Mouse (Mus musculus) adrenal gland, postnatal 36 days (tissue): ENCODE measurements around the gene Selenom. TPM values are rescaled to one million over a fixed set of nuclear protein-coding genes. Genes with fewer than 3 reads are reported as not detected.

ENCODE experiments used
- DNase-seq, 2 experiments: peaks; one replicate each; pipeline ENCODE4 v3.0.0; 2021; ENCODE audit warnings: mixed read lengths in 1 of 2
- long read RNA-seq, 2 experiments: library from polyadenylated mRNA; stranded (forward); transcript quantifications; one replicate each; pipeline ENCODE4 v2.0.0; 2021; ENCODE audit warnings: borderline sequencing depth in 2 of 2
- total RNA-seq, 2 experiments: library from RNA; stranded (reverse); gene quantifications; 2 replicates each; pipeline ENCODE4 v1.2.3; 2021

Gene Selenom
- total RNA-seq = 10 to 100 TPM; 32.7 to 34.8 TPM
- long read RNA-seq, experiment 1, transcript Selenom-201 (5 exons, 707 nt) = major isoform, 31 of 34 reads
- long read RNA-seq, experiment 1, partial matches to known transcripts = 0 of 34 reads
- long read RNA-seq, experiment 1, other reads (novel, unspliced or antisense) = 2 of 34 reads
- long read RNA-seq, experiment 2, transcript Selenom-201 (5 exons, 707 nt) = major isoform, 21 of 24 reads
- long read RNA-seq, experiment 2, partial matches to known transcripts = 0 of 24 reads
- long read RNA-seq, experiment 2, other reads (novel, unspliced or antisense) = 1 of 24 reads

GRCm38 (mm10) chr11:3514529-3515054, at the start of gene Selenom:
Selenom (plus strand) TSS chr11:3514684.
- DNase-seq = peak; percentile 87 to 91

GRCm38 (mm10) chr11:3471448-3471850, 43.0 kb upstream of the Selenom start:
- DNase-seq = no peak

GRCm38 (mm10) chr11:3472484-3472883, 42.0 kb upstream of the Selenom start:
- peak; percentile 89 to 92 for DNase-seq

GRCm38 (mm10) chr11:3474480-3475115, 39.9 kb upstream of the Selenom start:
- DNase-seq = peak; percentile 41 to 55

GRCm38 (mm10) chr11:3475489-3475888, 39.0 kb upstream of the Selenom start:
- no peak for DNase-seq

GRCm38 (mm10) chr11:3483980-3484642, 30.4 kb upstream of the Selenom start:
- DNase-seq = peak; percentile 20 to 51

GRCm38 (mm10) chr11:3486349-3486748, 28.1 kb upstream of the Selenom start:
- no peak for DNase-seq

- DNase-seq = no peak
Observed at GRCm38 (mm10) chr11:3487952-3488570, 26.4 kb upstream of the Selenom start, which contains the start of gene Pla2g3. Pla2g3 (plus strand) TSS chr11:3488284.

- no peak for DNase-seq
Observed at GRCm38 (mm10) chr11:3489036-3489435, 25.4 kb upstream of the Selenom start.

- DNase-seq = no peak
Observed at GRCm38 (mm10) chr11:3492748-3493147, 21.7 kb upstream of the Selenom start.

- DNase-seq = no peak
Observed at GRCm38 (mm10) chr11:3494857-3495256, 19.6 kb upstream of the Selenom start.

- no peak for DNase-seq
Observed at GRCm38 (mm10) chr11:3495496-3495895, 19.0 kb upstream of the Selenom start.

- DNase-seq = no peak
Observed at GRCm38 (mm10) chr11:3496756-3497155, 17.7 kb upstream of the Selenom start.

GRCm38 (mm10) chr11:3497296-3497695, 17.2 kb upstream of the Selenom start:
- DNase-seq = no peak

GRCm38 (mm10) chr11:3502057-3502456, 12.4 kb upstream of the Selenom start:
- no peak for DNase-seq

- DNase-seq = no peak
Observed at GRCm38 (mm10) chr11:3502459-3503072, 11.9 kb upstream of the Selenom start.

GRCm38 (mm10) chr11:3503755-3504693, 10.5 kb upstream of the Selenom start:
- no peak for DNase-seq

GRCm38 (mm10) chr11:3508226-3508625, 6.3 kb upstream of the Selenom start:
- DNase-seq = no peak

GRCm38 (mm10) chr11:3509181-3510085, 5.1 kb upstream of the Selenom start:
- peak; percentile 20 to 47 for DNase-seq

- no peak for DNase-seq
Observed at GRCm38 (mm10) chr11:3510321-3510720, 4.2 kb upstream of the Selenom start.
